29 mouse cellular contexts compared by ENCODE assay signal in the genomic region with DNA sequence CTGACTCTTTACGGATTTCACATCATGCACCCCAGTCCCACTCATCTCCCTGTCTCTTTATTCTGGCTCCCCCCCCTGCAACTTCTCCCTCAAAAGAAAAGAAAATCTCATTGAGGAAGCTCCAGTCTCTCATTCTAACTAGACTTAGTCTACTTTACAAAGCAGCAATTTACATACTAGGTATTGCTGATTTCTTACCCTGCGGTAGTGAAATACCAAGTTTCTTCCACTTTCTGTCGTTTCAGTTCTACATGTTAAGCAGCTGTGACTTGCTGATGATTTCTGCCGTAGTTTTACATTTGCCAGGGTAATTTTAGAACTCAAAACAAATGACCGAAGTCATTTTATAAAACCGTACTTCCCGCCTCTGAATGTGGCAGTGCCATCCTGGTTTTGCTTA. TPM values are rescaled to one million over a fixed set of nuclear protein-coding genes. Genes with fewer than 3 reads are reported as not detected.
"Had no signal": no experiment of that assay in that cellular context is flagged by ENCODE, and none has a peak within 500 bp of the region (broad histone marks: within the 10 kb centered on the region; RNA-seq: fewer than 3 reads in every experiment).

No protein-coding gene starts in this region.

- H3K27ac ChIP-seq: embryonic facial prominence, embryonic 10.5 days; embryonic facial prominence, embryonic 12.5 days; embryonic facial prominence, embryonic 13.5 days; embryonic facial prominence, embryonic 15.5 days; forebrain, embryonic 10.5 days; forebrain, embryonic 12.5 days; forebrain, embryonic 13.5 days; forebrain, embryonic 15.5 days; gastrocnemius, adult 2 months; heart, adult 2 months; heart, embryonic 10.5 days had no signal

- H3K36me3 ChIP-seq: embryonic facial prominence, embryonic 10.5 days; embryonic facial prominence, embryonic 12.5 days; embryonic facial prominence, embryonic 13.5 days; embryonic facial prominence, embryonic 15.5 days; forebrain, embryonic 10.5 days; forebrain, embryonic 12.5 days; forebrain, embryonic 15.5 days; heart, embryonic 10.5 days had no signal

- H3K9ac ChIP-seq: embryonic facial prominence, embryonic 12.5 days; embryonic facial prominence, embryonic 13.5 days; embryonic facial prominence, embryonic 15.5 days; forebrain, embryonic 12.5 days; forebrain, embryonic 13.5 days; forebrain, embryonic 15.5 days; forebrain, postnatal 0 days had no signal

- H3K27me3 ChIP-seq: embryonic facial prominence, embryonic 12.5 days; embryonic facial prominence, embryonic 13.5 days; embryonic facial prominence, embryonic 15.5 days; forebrain, embryonic 12.5 days; forebrain, embryonic 13.5 days; forebrain, embryonic 15.5 days had no signal

- H3K4me1 ChIP-seq: embryonic facial prominence, embryonic 10.5 days; embryonic facial prominence, embryonic 12.5 days; embryonic facial prominence, embryonic 13.5 days; embryonic facial prominence, embryonic 15.5 days; forebrain, embryonic 10.5 days; forebrain, embryonic 12.5 days; forebrain, embryonic 13.5 days; forebrain, embryonic 15.5 days; heart, embryonic 10.5 days had no signal

- H3K4me3 ChIP-seq: embryonic facial prominence, embryonic 10.5 days; embryonic facial prominence, embryonic 12.5 days; embryonic facial prominence, embryonic 13.5 days; embryonic facial prominence, embryonic 15.5 days; erythroblast, embryonic 14.5 days; forebrain, embryonic 10.5 days; forebrain, embryonic 12.5 days; forebrain, embryonic 13.5 days; forebrain, embryonic 15.5 days; gastrocnemius, adult 2 months; heart, adult 2 months; heart, embryonic 10.5 days had no signal

- H3K4me2 ChIP-seq: embryonic facial prominence, embryonic 12.5 days; embryonic facial prominence, embryonic 13.5 days; embryonic facial prominence, embryonic 15.5 days; forebrain, embryonic 12.5 days; forebrain, embryonic 13.5 days; forebrain, embryonic 15.5 days; heart, embryonic 11.5 days had no signal

- H3K9me3 ChIP-seq: embryonic facial prominence, embryonic 10.5 days; embryonic facial prominence, embryonic 12.5 days; embryonic facial prominence, embryonic 13.5 days; embryonic facial prominence, embryonic 15.5 days; forebrain, embryonic 10.5 days; forebrain, embryonic 12.5 days; forebrain, embryonic 13.5 days; forebrain, embryonic 15.5 days; heart, embryonic 10.5 days had no signal

- DNase-seq: cerebellum, adult 9-11 months; cerebellum, postnatal 10 days; cerebellum, postnatal 14 days; cerebellum, postnatal 25 days; embryo, embryonic 11 days; forebrain, postnatal 0 days; gastrocnemius, adult 2 months; gastrocnemius, postnatal 10 days; gastrocnemius, postnatal 14 days; gastrocnemius, postnatal 25 days; gastrocnemius, postnatal 36 days; heart, adult 11 months; heart, adult 18-20 months; heart, adult 2 months had no signal

RNA-seq across cellular contexts. Expression of a gene that starts 8.2 kb away (rescaled TPM):
- total RNA-seq: common myeloid progenitor, adult 5-6 weeks; gastrocnemius, adult 18-20 months; gastrocnemius, adult 2 months; gastrocnemius, adult 8-10 months; gastrocnemius, postnatal 14 days; gastrocnemius, postnatal 25 days; gastrocnemius, postnatal 36 days; granulocyte monocyte progenitor cell, adult 5-6 weeks; heart, adult 2 months had no signal
